8 mouse cellular contexts compared by ENCODE assay signal in genomic region chr9:50752054-50752602, GRCm38 (mm10). TPM values are rescaled to one million over a fixed set of nuclear protein-coding genes. Genes with fewer than 3 reads are reported as not detected.
DNase-seq lines count a peak whose midpoint lies in the region; ATAC-seq and TF ChIP-seq lines count a peak whose summit lies in the region.

TSS of gene Hspb2 (minus strand) at chr9:50752354.

- H3K4me2 ChIP-seq in forebrain, postnatal 0 days (ENCODE audit: low read depth), result 0 out of 2 replicates have a peak within 1 kb of the TSS, but pooled peaks have one; percentile 10
- H3K4me2 ChIP-seq in forebrain, embryonic 15.5 days (replicated peaks), result no peak within 1 kb of the TSS
- H3K4me2 ChIP-seq in heart, embryonic 14.5 days (ENCODE audit: low read length), result peak within 1 kb of the TSS; percentile 79
- H3K4me2 ChIP-seq in liver, embryonic 11.5 days, result no peak within 1 kb of the TSS; the same call in 1 of the 2 replicates

- no peaks in the 10 kb centered on the region for H3K36me3 ChIP-seq in forebrain, postnatal 0 days (ENCODE audit: insufficient read depth)
- no peaks in the 10 kb centered on the region for H3K36me3 ChIP-seq in forebrain, embryonic 15.5 days
- peaks cover 27% of the 10 kb centered on the region for H3K36me3 ChIP-seq in heart, embryonic 14.5 days (ENCODE audit: control insufficient read depth, insufficient read depth, low read length)
- no peaks in the 10 kb centered on the region for H3K36me3 ChIP-seq in liver, embryonic 11.5 days (ENCODE audit: control insufficient read depth, insufficient read depth, low read length)

- H3K4me1 ChIP-seq in forebrain, postnatal 0 days (ENCODE audit: insufficient read depth), result peaks cover 8% of the 10 kb centered on the region; the same call in 1 of the 2 replicates
- peaks cover 11% of the 10 kb centered on the region for H3K4me1 ChIP-seq in forebrain, embryonic 15.5 days
- H3K4me1 ChIP-seq in heart, embryonic 14.5 days (ENCODE audit: control insufficient read depth in 2 of 2, insufficient read depth in 2 of 2, low read length in 2 of 2), result peaks cover 9 to 29% of the 10 kb centered on the region in 2 experiments
- H3K4me1 ChIP-seq in liver, embryonic 11.5 days (replicated peaks; ENCODE audit: control insufficient read depth, insufficient read depth, low read length), result 0 out of 2 replicates have a peak, but pooled peaks cover 2% of the 10 kb centered on the region

- intact Hi-C loops in left cerebral cortex, postnatal 4 days (cut with DNase I), result no loop called here

- no peak for TF ChIP-seq CTCF in forebrain, postnatal 0 days (IDR thresholded peaks at IDR 0.05; ENCODE audit: low read depth)

- H3K27ac ChIP-seq in forebrain, postnatal 0 days (ENCODE audit: low read depth, low read length), result no peak within 1 kb of the TSS
- H3K27ac ChIP-seq in forebrain, embryonic 15.5 days (replicated peaks), result no peak within 1 kb of the TSS
- peak within 1 kb of the TSS; percentile 99 to 100 for H3K27ac ChIP-seq in heart, embryonic 14.5 days (replicated peaks in 1 of 2; ENCODE audit: control insufficient read depth in 1 of 2, insufficient read depth in 1 of 2, low read depth in 2 of 2, low read length in 2 of 2)
- H3K27ac ChIP-seq in liver, embryonic 11.5 days (ENCODE audit: low read depth, low read length), result no peak within 1 kb of the TSS

- H3K9ac ChIP-seq in forebrain, postnatal 0 days, result no peak within 1 kb of the TSS; the same call in 1 of the 2 replicates
- H3K9ac ChIP-seq in forebrain, embryonic 15.5 days (replicated peaks), result no peak within 1 kb of the TSS
- peak within 1 kb of the TSS; percentile 97 for H3K9ac ChIP-seq in heart, embryonic 14.5 days (ENCODE audit: low read length)
- no peak within 1 kb of the TSS for H3K9ac ChIP-seq in liver, embryonic 11.5 days (ENCODE audit: low read depth, low read length)

- H3K4me3 ChIP-seq in forebrain, postnatal 0 days (ENCODE audit: low read depth, low read length), result no peak within 1 kb of the TSS
- H3K4me3 ChIP-seq in forebrain, embryonic 15.5 days, result no peak within 1 kb of the TSS
- peak within 1 kb of the TSS; percentile 76 to 94 for H3K4me3 ChIP-seq in heart, embryonic 14.5 days (ENCODE audit: control insufficient read depth in 1 of 2, insufficient read depth in 1 of 2, low read depth in 1 of 2, low read length in 2 of 2)
- no peak within 1 kb of the TSS for H3K4me3 ChIP-seq in liver, embryonic 11.5 days (ENCODE audit: low read depth, low read length)

- WGBS in forebrain, postnatal 0 days, result 62% methylated on average over 14 of the region's 14 CpGs
- WGBS in forebrain, embryonic 15.5 days, result 64% methylated on average over 14 of the region's 14 CpGs
- WGBS in heart, embryonic 14.5 days, result 27% methylated on average over 13 of the region's 14 CpGs
- 76% methylated on average over 14 of the region's 14 CpGs for WGBS in liver, embryonic 11.5 days

- no peaks in the 10 kb centered on the region for H3K27me3 ChIP-seq in forebrain, postnatal 0 days (ENCODE audit: insufficient read depth, low read length)
- no peaks in the 10 kb centered on the region for H3K27me3 ChIP-seq in forebrain, embryonic 15.5 days
- H3K27me3 ChIP-seq in heart, embryonic 14.5 days (ENCODE audit: control insufficient read depth, insufficient read depth, low read length), result no peaks in the 10 kb centered on the region
- H3K27me3 ChIP-seq in liver, embryonic 11.5 days (replicated peaks; ENCODE audit: control insufficient read depth, insufficient read depth, low read length), result peaks cover 9% of the 10 kb centered on the region; the same call in 1 of the 2 replicates

- ATAC-seq in forebrain, postnatal 0 days, result no peak
- ATAC-seq in forebrain, embryonic 15.5 days (replicated peaks), result no peak
- peak; percentile 77 for ATAC-seq in heart, embryonic 14.5 days (ENCODE audit: insufficient number of reproducible peaks, insufficient read depth, low FRiP score, low read depth)
- no peak for ATAC-seq in liver, embryonic 11.5 days (replicated peaks; ENCODE audit: low FRiP score)

- no peak for DNase-seq in forebrain, postnatal 0 days
- DNase-seq in ZHBTc4 (ENCODE audit: low read depth, low spot score), result peak; percentile 37
- DNase-seq in liver, embryonic 11.5 days (ENCODE audit: low spot score), result peak; percentile 30
- no peak for DNase-seq in right cerebral cortex, postnatal 25 days
- DNase-seq in left cerebral cortex, postnatal 4 days, result no peak
- no peak for DNase-seq in yolk sac, embryonic 10.5 days (ENCODE audit: low spot score)

- H3K9me3 ChIP-seq in forebrain, postnatal 0 days (ENCODE audit: low read length), result no peaks in the 10 kb centered on the region
- H3K9me3 ChIP-seq in forebrain, embryonic 15.5 days, result no peaks in the 10 kb centered on the region
- no peaks in the 10 kb centered on the region for H3K9me3 ChIP-seq in heart, embryonic 14.5 days (ENCODE audit: control insufficient read depth, low read length)
- H3K9me3 ChIP-seq in liver, embryonic 11.5 days (ENCODE audit: control insufficient read depth, low read length), result no peaks in the 10 kb centered on the region

RNA-seq across cellular contexts. Expression of gene Hspb2, which starts in this region (rescaled TPM):
- total RNA-seq in forebrain, postnatal 0 days (2014; rRNA removed), result 0.23 and 0.52 TPM in 2 replicates
- 0.98 and 2.2 TPM in 2 replicates for polyA plus RNA-seq in forebrain, postnatal 0 days (2015; fragmentation: Nextera tagmentation; extraction: Ambion mirVana)
- polyA plus RNA-seq in forebrain, embryonic 15.5 days (2015; fragmentation: Nextera tagmentation; extraction: Ambion mirVana), result 1.4 TPM in 1 of 2 replicates, not detected in the other
- polyA plus RNA-seq in heart, embryonic 14.5 days (2014; fragmentation: Nextera tagmentation; extraction: Ambion mirVana), result 312 and 322 TPM in 2 replicates
- polyA plus RNA-seq in liver, embryonic 11.5 days (2014; fragmentation: Nextera tagmentation; extraction: Ambion mirVana), result 1.3 and 2.3 TPM in 2 replicates
- total RNA-seq in left cerebral cortex, postnatal 4 days (2021), result 1 to 10 TPM; 1.0 to 1.3 TPM

Comparison
In these comparisons a context has a peak if more than half of its experiments do, and no peak if none do; other contexts are left out.
1. RNA of gene Hspb2 (polyA plus RNA-seq): 312 to 322 TPM in heart, embryonic 14.5 days; 1.3 to 2.3 TPM in liver, embryonic 11.5 days, 0.98 to 2.2 TPM in forebrain, postnatal 0 days and 1.4 TPM in forebrain, embryonic 15.5 days; every median in the first group is over 10 times any median in the second.
2. H3K4me2 ChIP-seq: peak in forebrain, postnatal 0 days (single experiment) and heart, embryonic 14.5 days (single experiment); none in forebrain, embryonic 15.5 days (single experiment) and liver, embryonic 11.5 days (single experiment).
3. DNase-seq: peak in ZHBTc4 (single experiment) and liver, embryonic 11.5 days (single experiment); none in forebrain, postnatal 0 days (single experiment), right cerebral cortex, postnatal 25 days (single experiment), left cerebral cortex, postnatal 4 days (single experiment) and yolk sac, embryonic 10.5 days (single experiment).
4. H3K27ac ChIP-seq: peak in heart, embryonic 14.5 days (2 of 2); none in forebrain, postnatal 0 days (single experiment), forebrain, embryonic 15.5 days (single experiment) and liver, embryonic 11.5 days (single experiment).
5. H3K4me3 ChIP-seq: peak in heart, embryonic 14.5 days (2 of 2); none in forebrain, postnatal 0 days (single experiment), forebrain, embryonic 15.5 days (single experiment) and liver, embryonic 11.5 days (single experiment).